Mouse (Mus musculus) heart, adult 2 months (tissue): ENCODE measurements around the gene Ppm1n.

Experiments used
- CTCF ChIP-seq: fragments of 200-600 bp; IDR thresholded peaks from 2 replicates; pipeline ENCODE4 v1.8.1; 2022; ENCODE audit warnings: antibody characterized with exemption, mild to moderate bottlenecking, moderate library complexity
- EP300 ChIP-seq: fragments of 200-500 bp; IDR thresholded peaks from 2 replicates; pipeline ENCODE4 v1.6.1; 2011; ENCODE audit warnings: low read depth, low read length, control low read depth; ENCODE audit not compliant: insufficient read depth
- POLR2A ChIP-seq: fragments of 200-500 bp; IDR thresholded peaks from 2 replicates; pipeline ENCODE4 v1.6.1; 2011; ENCODE audit warnings: mild to moderate bottlenecking, low read depth, low read length, control low read depth; ENCODE audit not compliant: insufficient read depth

- TF ChIP-seq CTCF (no peak), POLR2A (no peak), EP300 (no peak)
Observed at GRCm38 (mm10) chr7:19304501-19305412, 24.9 kb upstream of the Ppm1n start.
